Mouse (Mus musculus) CD4-positive, CD25-positive, alpha-beta regulatory T cell (primary cell): ENCODE measurements around the gene Gm21854. TPM values are rescaled to one million over a fixed set of nuclear protein-coding genes. Genes with fewer than 3 reads are reported as not detected.

Source experiments
- polyA plus RNA-seq: library from polyadenylated mRNA; unstranded; fragments of 100-300 nt; shearing (Covaris generic); gene quantifications from one replicate; pipeline ENCODE4 v1.2.1, GENCODE M21; 2017

Gene Gm21854
- polyA plus RNA-seq: not detected

GRCm38 (mm10) chrY:5656686-5657085 is at the start of gene Gm21854:
Gene Gm21854, plus strand, starts transcription at chrY:5656986.

Other genes with a start within 250 kb of the Gm21854 start
- not detected for gene Gm20914, start 69.0 kb downstream of the Gm21854 start, polyA plus RNA-seq
- gene Gm28171, start 136.4 kb downstream of the Gm21854 start, polyA plus RNA-seq: not detected